Mouse (Mus musculus) megakaryocyte, adult 5-6 weeks (primary cell): Measurements from ENCODE around the gene Nrtn. TPM values are rescaled to one million over a fixed set of nuclear protein-coding genes. Genes with fewer than 3 reads are reported as not detected.

ENCODE experiments used
- ATAC-seq: 2 replicates; pipeline ENCODE4 v1.8.0; 2016; ENCODE audit warnings: mild to moderate bottlenecking, inconsistent platforms; ENCODE audit not compliant: poor library complexity, severe bottlenecking
- total RNA-seq, 2 experiments: library from RNA; stranded (forward) in 1 of 2; stranded (reverse) in 1 of 2; fragments of 153-499, 151-499 nt in 1 of 2; fragments of 221-1000, 200-1000 nt in 1 of 2; gene quantifications; 2 replicates each; pipeline versions ENCODE4 v1.2.3 to v1.2.4; 2015 to 2017

Nrtn gene
- total RNA-seq, 2 experiments from 2014 or later, result not detected

DNA sequence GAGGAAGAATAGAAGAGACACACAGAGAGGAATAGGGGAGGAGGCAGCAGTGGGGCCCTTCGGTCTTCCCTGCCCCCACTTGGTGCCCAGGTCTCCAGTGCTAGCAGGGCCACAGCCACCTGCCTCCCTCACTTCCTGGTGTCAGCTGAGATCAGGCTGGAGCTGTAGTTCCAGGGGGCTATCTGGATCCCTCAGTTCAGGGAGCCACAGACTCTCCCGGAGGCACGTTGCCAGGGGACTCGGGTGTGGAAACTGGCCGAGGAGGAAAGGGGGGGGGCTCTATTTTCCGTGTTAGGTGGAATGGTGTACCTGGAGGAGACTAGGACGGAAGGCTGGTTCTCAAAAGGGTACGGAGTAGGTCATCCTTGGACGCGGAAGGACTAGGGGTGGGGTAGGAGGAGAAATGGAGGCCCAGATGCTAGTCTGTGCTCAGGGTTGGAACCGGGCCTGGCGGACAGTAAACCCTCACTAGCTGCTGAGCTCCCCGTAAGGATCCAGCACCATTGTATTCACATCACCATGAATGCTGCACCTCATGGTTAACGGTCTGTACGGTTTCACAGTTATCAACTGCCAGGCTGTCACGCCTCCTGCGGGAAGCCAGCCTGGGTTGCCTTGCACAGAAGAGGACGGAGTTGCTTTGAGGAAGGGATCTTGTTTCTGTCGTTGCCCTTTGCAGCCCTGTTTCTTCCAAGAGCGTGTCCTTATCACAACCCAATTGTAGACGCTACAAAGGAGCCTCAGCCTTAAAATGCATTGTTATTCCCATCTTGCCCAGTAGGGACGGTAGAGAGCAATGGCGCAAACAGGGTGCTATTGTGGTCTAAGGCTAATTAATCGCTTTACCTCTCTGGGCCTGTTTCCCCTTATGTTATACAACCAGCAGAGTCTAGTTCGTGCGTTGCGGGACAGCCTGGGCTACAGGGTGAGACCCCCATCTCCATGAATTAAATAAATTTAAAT is 5.7 kb upstream of the Nrtn start:
- peak; percentile 40 for ATAC-seq

DNA sequence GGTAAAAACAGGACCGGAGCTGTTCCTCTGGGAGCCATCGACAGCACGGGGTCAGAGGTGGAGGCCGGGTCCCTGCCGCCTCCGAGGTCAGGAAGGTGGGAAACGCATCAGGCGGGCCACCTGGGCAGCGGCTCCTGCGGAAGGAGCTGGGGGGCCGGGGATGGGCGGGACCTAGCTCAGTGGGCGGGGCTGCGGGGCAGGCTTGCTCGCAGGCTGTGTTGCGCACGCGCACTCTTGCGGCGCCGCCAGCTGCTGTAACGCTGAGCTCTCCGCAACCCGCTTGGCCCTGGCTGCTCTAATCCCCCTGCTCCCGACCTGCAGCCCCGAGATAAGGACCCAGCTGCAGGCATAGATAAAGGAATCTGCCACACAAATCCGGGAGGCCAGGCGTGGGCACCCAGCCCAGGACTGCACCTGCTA is 4.7 kb upstream of the Nrtn start:
- ATAC-seq, result peak; percentile 38

DNA sequence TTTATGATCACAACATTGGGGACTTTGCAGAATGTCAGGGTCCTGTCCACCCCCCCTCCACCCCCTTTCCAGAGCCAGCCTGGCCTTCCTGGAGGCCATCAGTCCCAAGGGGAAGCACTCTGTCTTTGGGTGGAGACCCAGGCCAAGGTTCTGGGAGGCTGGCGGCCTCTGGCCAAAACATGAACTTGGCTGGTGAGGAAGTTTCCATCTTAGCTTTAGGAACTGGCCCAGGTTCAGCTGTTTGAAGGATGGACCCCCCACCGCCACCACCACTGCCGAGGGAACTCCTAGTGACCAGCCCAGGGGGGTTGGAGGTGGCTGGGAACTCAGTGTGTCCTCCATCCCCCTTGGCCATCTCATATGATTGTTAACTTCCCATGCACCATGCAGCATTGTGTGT is 3.7 kb upstream of the Nrtn start:
- no peak for ATAC-seq

DNA sequence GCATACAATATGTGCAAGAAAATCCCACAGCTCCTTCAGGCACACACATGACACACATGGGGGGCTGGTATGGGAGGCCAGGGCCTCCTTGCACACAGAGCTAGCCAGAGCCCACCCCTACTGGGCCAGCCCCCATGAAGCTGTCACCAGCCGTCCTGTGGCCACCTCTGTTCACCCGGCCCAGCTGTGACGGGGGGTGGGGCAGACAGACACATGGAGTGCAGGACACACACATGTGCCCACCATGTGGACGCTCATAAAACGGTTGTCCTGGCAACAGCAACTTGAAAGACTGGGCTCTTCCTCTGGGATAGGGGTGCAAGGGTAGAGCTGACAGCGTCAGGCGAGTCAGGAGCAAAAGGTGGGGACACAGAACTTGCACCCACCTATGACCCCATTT is 1.9 kb upstream of the Nrtn start:
- ATAC-seq, result no peak

DNA sequence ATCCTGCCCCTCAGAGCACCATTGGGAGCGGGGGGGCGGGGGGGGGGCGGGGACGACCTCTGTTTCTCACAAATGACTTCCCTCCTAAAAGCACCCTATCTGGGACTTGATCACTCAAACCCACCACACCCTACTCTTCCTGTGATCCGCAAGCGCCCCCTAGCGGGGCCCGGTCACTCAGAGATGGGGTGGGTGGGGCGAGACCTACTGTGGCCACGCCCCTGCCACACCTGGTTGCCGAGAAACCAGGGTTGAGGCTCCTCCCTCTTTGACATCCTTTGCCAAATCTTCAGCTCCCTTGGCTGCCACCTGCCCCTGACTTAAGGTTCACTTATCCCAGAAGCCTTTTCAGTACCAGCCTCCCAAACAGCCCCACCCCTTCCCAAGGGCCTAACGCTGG is 802 bp upstream of the Nrtn start:
- peak; percentile 36 for ATAC-seq

DNA sequence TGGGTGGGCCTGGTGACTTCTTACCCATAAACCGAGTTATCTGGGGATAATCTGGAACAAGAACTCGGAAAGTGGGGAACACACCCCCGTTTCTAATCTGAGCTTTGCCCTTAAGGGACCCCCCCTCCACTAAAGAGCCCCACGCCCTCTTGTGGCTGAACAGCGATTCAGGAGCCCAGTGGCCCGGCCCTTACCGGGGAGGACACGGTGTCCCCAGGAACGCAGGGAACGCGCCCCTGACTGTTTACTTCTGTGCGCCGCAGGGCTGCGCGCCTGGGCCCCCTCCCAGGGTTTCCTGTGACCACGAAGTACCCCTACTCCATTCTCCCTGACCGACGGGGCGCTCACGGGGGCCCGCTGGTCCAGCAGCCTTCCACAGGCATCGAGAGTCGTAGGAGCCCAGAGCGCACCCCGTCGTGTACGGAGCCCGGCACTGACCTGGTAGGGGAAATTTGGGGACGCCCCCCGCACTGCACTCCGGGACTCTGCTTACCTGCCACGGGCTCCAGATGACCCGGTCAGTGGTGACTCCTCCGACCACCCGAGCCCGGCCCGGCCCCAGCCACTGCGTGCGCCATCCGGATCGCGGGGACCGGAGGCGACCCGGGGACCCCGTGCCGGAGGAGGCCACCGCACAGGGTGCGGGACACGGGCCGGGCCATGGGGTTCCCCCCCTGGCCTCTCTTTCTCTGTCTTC is 479 bp downstream of the Nrtn start:
- no peak for ATAC-seq

DNA sequence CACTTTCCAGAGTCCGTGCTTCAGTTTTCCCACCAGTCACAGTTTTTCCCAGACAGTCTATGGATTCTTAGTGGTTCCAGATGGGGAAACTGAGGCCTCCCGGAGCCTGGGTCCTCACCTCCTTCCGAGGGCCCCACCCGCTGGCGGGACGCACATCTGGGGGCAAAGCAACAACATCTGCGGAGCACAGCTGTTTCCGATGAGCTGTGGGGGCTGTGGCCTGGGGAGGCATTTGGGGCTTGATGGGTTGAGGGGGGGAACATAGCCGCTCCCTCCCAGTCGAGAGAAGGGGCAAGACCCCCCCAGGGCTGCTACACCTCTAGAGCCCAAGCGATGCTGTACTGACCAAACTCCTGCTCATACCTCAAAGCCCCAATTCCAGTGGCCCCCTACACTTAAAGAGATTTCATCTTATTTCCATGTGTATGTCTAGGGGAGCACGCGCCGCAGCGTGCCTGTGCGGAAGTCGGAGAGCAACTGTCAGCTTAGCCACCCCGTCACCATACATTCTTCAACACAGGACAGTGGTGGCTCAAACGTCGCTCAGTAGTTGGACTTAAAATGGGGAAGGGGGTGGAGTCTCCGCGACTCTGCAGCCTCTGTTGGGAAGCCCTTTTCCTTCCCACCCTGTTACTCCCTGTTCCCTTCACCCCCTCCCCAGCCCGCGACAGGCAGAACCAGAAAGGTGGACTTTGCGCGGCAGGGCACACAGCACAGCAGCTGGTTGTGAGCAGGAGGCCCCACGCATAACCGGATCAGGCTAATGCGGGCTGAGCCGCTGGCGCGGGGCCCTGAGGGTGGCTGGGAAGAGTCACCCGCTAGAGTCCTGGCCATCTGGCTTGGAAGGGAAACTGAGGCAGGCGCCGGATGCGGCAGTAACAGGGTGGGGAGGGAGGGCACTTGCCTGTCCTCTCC is 2.8 kb downstream of the Nrtn start:
- ATAC-seq, result peak; percentile 36

DNA sequence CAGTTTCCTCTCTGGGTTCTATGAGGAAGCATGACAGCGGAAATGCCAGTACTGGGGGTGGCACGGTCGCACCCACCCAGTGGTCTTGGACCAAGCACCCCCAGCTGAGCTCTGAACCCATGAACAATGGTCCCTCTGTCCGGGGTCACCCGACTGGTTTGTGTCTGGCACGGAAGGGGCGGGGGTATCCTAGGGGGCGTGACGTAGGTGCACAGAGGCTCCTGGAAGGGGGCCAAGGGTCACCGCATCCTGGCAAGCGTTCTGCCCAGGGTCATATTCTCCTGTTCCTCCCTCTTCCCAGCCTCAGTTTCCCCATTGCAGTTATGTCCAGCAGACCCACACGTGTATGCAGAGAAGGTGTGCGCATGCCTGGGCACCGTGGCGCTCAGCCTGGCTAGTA is 3.9 kb downstream of the Nrtn start:
- ATAC-seq, result no peak

DNA sequence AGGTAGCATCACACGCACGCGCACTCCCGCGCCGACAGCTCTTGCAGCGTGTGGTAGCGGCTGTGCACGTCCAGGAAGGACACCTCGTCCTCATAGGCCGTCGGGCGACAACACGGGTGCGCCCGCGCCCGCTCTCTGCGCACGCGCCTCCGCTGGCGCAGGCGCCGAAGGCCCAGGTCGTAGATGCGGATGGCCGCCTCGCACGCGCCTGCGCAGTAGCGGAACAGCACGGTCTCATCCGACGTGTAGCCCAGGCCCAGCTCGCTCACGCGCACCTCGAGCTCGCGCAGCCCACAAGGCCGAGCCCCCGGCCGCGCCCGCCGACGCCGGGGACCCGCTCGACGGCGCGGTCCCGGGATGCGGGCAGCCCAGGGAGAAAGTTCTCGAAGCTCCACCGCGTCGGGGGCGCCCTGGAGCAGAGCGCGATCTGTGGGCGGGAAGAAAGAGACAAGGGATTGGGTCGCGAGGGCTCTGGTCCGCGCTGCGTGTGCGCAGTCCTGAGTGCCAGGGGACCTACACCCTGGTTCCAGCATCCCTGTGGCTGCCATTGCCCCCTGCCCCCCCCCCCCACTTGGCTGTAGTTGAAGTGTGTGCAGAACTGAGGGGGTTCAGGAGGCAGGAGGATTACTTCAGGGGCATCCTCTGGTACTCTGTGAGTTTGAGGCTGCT is 5.8 kb downstream of the Nrtn start:
- ATAC-seq, result no peak

DNA sequence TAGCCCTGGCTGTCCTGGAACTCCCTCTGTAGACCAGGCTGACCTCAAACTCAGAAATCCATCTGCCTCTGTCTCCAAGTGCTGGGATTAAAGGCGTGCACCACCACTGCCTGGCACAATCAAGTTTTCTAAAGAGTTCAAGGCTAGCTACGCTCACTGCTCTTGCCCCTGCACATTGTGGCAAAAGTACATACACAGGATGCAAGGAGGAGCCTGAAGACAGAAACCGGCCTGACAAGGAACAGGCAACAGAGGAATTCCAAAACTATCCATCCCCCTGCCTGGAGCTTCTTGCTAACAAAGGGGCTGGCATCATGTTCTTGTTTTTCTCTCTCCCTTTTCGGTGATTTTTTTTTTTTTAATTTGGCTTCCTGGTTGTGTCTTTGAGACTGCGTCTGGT is 13.2 kb downstream of the Nrtn start:
- ATAC-seq, result no peak

DNA sequence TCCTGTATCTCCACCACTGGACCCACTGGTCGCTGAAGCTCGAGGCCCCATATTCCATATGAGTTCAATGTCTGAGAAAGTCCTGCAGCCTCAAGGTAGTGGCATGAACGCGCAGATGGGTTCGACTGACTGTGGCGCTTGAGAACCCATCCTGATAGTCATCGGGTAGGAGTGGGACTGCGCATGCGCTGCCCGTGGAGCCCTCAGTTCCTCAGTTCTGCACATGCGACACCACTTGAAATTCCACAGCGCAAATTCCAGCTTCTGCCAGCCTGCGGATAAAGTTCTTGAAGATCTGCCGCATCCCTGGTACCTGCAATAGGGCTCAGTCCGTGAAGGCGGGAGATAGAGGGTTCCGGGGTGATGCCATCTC is 16.6 kb downstream of the Nrtn start:
- ATAC-seq, result no peak

DNA sequence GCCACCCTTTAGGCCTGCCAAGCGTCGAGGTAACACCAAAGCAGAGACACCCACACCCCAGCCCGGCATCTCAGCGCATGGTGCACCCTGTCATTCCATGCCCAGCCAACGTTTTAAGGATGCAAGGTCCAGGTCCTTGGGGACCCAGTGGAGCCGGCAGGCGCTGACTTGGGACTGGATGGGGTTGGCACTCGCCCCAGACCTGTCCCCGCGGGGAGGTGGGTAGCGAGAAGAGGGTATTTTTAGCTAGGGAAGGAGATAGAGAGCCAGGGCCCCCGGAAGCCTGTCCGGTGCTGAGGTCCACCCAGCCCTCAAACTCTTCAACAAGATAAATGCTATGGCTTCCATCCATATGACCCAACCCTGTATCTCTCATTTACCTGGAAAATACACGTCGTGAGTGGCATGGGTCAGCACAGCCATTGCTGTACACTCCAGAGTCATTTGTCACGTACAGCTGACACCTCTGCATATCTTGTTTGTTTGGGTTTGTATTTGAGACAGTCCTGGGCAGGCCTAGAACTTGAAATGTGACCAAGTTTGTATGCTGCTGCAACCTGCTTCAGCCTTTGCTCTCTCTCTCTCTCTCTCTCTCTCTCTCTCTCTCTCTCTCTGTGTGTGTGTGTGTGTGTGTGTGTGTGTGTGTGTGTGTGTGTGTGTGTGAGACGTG is 17.1 kb downstream of the Nrtn start:
- no peak for ATAC-seq

DNA sequence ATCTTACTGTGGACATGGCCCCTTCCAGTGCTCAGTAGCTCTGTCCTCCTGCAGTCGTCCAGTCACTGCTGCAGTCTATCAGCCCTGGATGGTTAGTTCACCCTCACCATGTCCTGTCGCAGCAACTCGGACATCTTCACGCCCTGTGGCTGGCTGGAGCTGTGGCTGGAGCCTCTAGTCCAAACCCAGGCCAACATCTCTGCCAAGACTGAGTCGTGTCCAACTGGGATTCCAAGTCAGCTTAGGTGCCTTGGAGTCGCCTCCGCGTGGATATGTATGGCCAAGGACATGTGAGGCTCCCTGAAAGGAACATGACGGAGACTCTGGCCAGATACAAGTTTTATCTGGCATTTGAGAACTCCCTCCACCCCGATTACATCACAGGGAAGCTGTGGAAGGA is 19.1 kb downstream of the Nrtn start:
- ATAC-seq, result no peak

DNA sequence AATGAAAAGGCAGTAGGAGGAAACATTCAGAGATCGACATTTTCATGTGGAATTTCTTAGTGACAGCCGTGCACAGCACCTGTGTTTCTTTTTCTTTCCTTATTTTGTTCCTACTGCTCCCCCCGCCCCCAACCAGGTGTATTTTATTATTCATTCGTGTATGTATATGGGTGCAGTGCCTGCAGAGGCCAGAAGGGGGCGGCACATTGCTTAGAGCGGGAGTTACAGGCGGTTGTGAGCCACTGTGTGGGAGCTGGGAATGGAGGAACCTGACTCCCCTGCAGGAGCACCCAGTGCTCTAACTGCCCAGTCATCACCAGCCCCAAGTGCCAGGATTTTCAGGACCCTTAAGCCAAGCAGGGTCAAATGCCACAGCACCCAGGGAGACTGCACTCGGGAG is 20.8 kb downstream of the Nrtn start:
- no peak; the same call in 1 of the 2 replicates for ATAC-seq

DNA sequence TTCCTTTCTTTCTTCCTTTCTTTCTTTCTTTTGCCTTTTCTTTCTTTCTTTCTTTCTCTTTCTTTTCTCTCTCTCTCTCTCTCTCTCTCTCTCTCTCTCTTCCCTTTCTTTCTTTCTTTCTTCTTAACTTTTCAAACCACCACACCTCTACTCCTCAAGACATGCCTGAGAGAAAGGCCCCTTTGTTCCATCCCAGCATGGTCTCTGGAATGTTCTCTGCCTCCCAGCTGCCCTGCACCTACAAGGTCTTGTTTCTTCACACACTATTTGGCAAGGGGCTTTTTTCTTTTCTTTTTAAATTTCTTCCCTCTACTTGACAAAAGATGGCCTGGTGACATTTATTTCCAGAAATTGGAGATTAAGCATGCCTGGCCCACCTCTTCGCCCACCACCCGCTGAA is 27.7 kb downstream of the Nrtn start:
- no peak for ATAC-seq

DNA sequence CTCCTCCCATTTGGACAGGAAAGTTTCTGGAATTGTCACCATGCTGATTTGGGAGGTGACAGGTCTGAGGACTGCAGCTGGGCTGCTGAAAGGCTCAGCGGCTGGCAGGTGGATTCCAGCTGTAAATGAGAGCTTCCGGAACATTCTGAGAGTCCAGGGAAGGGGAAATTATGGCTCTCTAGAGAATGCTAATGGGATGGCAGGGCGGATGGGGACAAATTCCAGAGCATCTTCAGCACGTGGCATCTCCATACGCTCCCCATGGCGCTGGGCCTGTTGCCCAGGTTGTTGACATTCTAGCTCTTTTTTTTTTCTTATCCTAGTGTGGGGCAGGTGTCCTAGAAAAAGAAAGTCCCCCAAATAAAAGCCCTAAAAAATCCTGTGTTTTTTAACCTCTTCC is 28.2 kb downstream of the Nrtn start:
- ATAC-seq, result no peak

DNA sequence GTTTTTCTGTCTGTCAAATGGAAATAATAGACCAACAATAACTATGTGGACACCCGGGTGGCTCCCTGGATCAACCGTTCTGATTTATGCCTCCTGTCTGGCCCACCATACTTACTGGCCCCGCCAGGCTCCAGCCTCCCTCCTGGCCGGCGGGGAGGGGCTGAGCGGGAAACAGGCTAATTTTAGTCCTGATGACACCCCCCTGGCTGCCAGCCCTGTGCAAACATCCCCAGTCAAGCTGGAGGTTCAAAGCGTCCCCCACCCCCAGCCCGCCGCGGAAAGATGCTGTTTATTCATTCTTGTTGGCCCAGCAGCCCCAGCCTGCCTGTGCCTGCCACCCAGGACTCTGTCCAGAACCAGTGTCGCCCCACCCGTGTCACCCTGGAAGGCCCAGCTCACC is 29.2 kb downstream of the Nrtn start:
- no peak for ATAC-seq

DNA sequence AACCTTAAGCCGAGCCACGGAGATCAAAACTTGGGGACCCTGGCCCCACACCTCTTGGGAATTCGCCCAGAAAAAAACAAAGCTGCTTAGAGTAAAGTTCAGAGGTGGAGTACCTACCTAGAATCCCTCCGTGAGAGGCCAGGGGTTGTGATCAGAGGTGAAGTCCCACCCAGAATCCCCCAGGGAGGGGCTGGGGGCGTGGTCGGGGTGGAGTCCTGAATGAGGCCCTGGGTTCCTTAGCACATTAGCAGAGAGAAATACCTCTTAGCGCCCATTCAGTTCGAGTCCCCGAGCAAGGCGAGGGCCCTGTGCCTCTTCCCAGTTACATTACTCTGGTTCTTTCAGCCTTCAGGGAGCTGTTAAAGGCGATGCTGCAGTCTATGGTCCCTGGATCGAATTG is 29.7 kb downstream of the Nrtn start:
- ATAC-seq, result no peak

DNA sequence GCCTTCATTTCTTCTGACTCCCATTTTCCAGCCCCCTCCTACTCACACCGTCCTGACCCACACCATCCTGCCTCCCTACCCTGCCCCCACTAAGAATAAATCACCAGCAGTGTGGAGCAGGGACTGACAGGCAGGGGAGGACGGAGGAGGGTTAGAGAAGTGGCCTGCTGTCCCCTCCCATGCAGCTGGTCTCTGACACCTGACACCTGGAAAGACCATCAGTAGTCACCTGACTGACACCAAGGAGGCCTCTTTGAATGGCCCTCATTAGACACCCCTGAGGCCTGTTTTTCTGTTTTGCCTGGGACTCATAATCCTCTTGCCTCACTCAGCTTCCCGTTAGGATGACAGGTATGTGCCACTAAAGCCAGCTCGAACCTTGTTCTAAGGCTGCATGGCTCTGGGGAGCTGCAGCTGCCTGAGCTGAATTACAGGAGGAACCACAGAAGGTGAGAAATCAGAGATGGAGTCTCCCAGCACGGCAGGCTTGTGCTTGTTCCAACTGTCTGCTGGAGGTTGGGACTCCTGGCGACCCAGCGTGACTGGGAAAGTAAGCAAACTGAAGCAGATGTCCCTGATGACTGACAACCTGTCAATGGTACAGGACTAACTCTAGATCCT is 30.2 kb downstream of the Nrtn start:
- ATAC-seq, result no peak
